Mouse (Mus musculus): ENCODE results near the gene Spag7. TPM values are rescaled to one million over a fixed set of nuclear protein-coding genes. Genes with fewer than 3 reads are reported as not detected.

Gene Spag7
- 37.7 to 45.8 TPM (median 44.0 TPM) in 4 replicates for total RNA-seq (2023; ENCODE audit: inconsistent age)

GRCm38 (mm10) chr11:70668771-70669505 is at the start of gene Spag7:
Gene Spag7 (minus strand): TSS chr11:70669416.

GRCm38 (mm10) chr11:70699722-70700556 is 30.7 kb upstream of the Spag7 start, which contains the start of the genes Inca1 and Kif1c:
Gene Inca1 (minus strand): TSS chr11:70700155.
Gene Kif1c (plus strand): TSS chr11:70700548.

GRCm38 (mm10) chr11:70687601-70688199 is 18.5 kb upstream of the Spag7 start, which contains the start of gene Camta2:
Gene Camta2 (minus strand): TSS chr11:70688105.

GRCm38 (mm10) chr11:70656964-70657363 is 12.3 kb downstream of the Spag7 start, which contains the start of gene Eno3:
Gene Eno3 (plus strand): TSS chr11:70657202.

GRCm38 (mm10) chr11:70654198-70654922 is 14.9 kb downstream of the Spag7 start, which contains the start of gene Pfn1:
Gene Pfn1 (minus strand): TSS chr11:70654644.

GRCm38 (mm10) chr11:70646691-70647650 is 22.2 kb downstream of the Spag7 start, which contains the start of the genes Rnf167 and Slc25a11:
Gene Rnf167 (plus strand): TSS chr11:70647235.
Gene Slc25a11 (minus strand): TSS chr11:70647479.

GRCm38 (mm10) chr11:70638714-70639278 is 30.4 kb downstream of the Spag7 start, which contains the start of gene Gp1ba:
Gene Gp1ba (plus strand): TSS chr11:70639122.

GRCm38 (mm10) chr11:70619101-70619500 is 50.1 kb downstream of the Spag7 start, which contains the start of gene Chrne:
Gene Chrne (minus strand): TSS chr11:70619216.

GRCm38 (mm10) chr11:70615516-70616093 is 53.6 kb downstream of the Spag7 start, which contains the start of gene 4930544D05Rik:
Gene 4930544D05Rik (plus strand): TSS chr11:70615848.

Other genes with a start within 250 kb of the Spag7 start
- 93.3 to 103 TPM (median 98.7 TPM) in 4 replicates for gene Arrb2, start 236.8 kb downstream of the Spag7 start, total RNA-seq (2023; ENCODE audit: inconsistent age)
- 39.8 to 46.9 TPM (median 43.4 TPM) in 4 replicates for gene Med11, start 217.5 kb downstream of the Spag7 start, total RNA-seq (2023; ENCODE audit: inconsistent age)
- gene Zmynd15, start 210.0 kb downstream of the Spag7 start, total RNA-seq (2023; ENCODE audit: inconsistent age): 1.3 to 2.1 TPM (median 1.4 TPM) in 4 replicates
- 6.6 to 9.3 TPM (median 7.2 TPM) in 4 replicates for gene Cxcl16, start 209.4 kb downstream of the Spag7 start, total RNA-seq (2023; ENCODE audit: inconsistent age)
- not detected in 4 replicates for gene Tm4sf5, start 164.2 kb downstream of the Spag7 start, total RNA-seq (2023; ENCODE audit: inconsistent age)
- not detected in 4 replicates for gene Vmo1, start 154.8 kb downstream of the Spag7 start, total RNA-seq (2023; ENCODE audit: inconsistent age)
- gene Gltpd2, start 150.2 kb downstream of the Spag7 start, total RNA-seq (2023; ENCODE audit: inconsistent age): not detected in 4 replicates
- 124 to 141 TPM (median 128 TPM) in 4 replicates for gene Psmb6, start 144.0 kb downstream of the Spag7 start, total RNA-seq (2023; ENCODE audit: inconsistent age)
- gene Gm40193, start 136.5 kb downstream of the Spag7 start, total RNA-seq (2023; ENCODE audit: inconsistent age): not detected in 4 replicates
- 3.3 to 6.4 TPM (median 4.5 TPM) in 4 replicates for gene Pld2, start 129.4 kb downstream of the Spag7 start, total RNA-seq (2023; ENCODE audit: inconsistent age)
- 79.8 to 99.2 TPM (median 86.0 TPM) in 4 replicates for gene Mink1, start 106.5 kb downstream of the Spag7 start, total RNA-seq (2023; ENCODE audit: inconsistent age)
- gene 4930544D05Rik, start 53.6 kb downstream of the Spag7 start, total RNA-seq (2023; ENCODE audit: inconsistent age): 1.6 TPM in 1 of 4 replicates, not detected in the others
- gene Chrne, start 50.2 kb downstream of the Spag7 start, total RNA-seq (2023; ENCODE audit: inconsistent age): 1.1 to 1.2 TPM in 2 of 4 replicates, not detected in the others
- gene Gp1ba, start 30.3 kb downstream of the Spag7 start, total RNA-seq (2023; ENCODE audit: inconsistent age): 0.29 TPM in 1 of 4 replicates, not detected in the others
- gene Rnf167, start 22.2 kb downstream of the Spag7 start, total RNA-seq (2023; ENCODE audit: inconsistent age): 206 to 218 TPM (median 207 TPM) in 4 replicates
- gene Slc25a11, start 21.9 kb downstream of the Spag7 start, total RNA-seq (2023; ENCODE audit: inconsistent age): 74.1 to 86.5 TPM (median 81.8 TPM) in 4 replicates
- gene Pfn1, start 14.8 kb downstream of the Spag7 start, total RNA-seq (2023; ENCODE audit: inconsistent age): 1,394 to 1,549 TPM (median 1,435 TPM) in 4 replicates
- 30.9 to 40.5 TPM (median 35.3 TPM) in 4 replicates for gene Eno3, start 12.2 kb downstream of the Spag7 start, total RNA-seq (2023; ENCODE audit: inconsistent age)
- gene Camta2, start 18.7 kb upstream of the Spag7 start, total RNA-seq (2023; ENCODE audit: inconsistent age): 57.0 to 68.2 TPM (median 65.4 TPM) in 4 replicates
- gene Inca1, start 30.7 kb upstream of the Spag7 start, total RNA-seq (2023; ENCODE audit: inconsistent age): 0.71 to 4.0 TPM (median 2.1 TPM) in 4 replicates
- gene Kif1c, start 31.1 kb upstream of the Spag7 start, total RNA-seq (2023; ENCODE audit: inconsistent age): 30.9 to 35.3 TPM (median 32.4 TPM) in 4 replicates
- 2.1 to 2.6 TPM (median 2.4 TPM) in 4 replicates for gene Zfp3, start 94.8 kb upstream of the Spag7 start, total RNA-seq (2023; ENCODE audit: inconsistent age)
- gene Scimp, start 143.2 kb upstream of the Spag7 start, total RNA-seq (2023; ENCODE audit: inconsistent age): 20.5 to 28.8 TPM (median 24.4 TPM) in 4 replicates
- 52.7 to 57.4 TPM (median 54.9 TPM) in 4 replicates for gene Rabep1, start 175.4 kb upstream of the Spag7 start, total RNA-seq (2023; ENCODE audit: inconsistent age)

All from B cell, adult (primary cell).